Mouse (Mus musculus) embryonic facial prominence, embryonic 13.5 days (tissue): ENCODE results near the gene Myh13. TPM values are rescaled to one million over a fixed set of nuclear protein-coding genes. Genes with fewer than 3 reads are reported as not detected.

ENCODE experiments used
- ATAC-seq: fragments of 200-750 bp; cut with Nextera tagmentation; 2 replicates; pipeline ENCODE4 v1.8.0; 2017; ENCODE audit warnings: low read depth; ENCODE audit not compliant: insufficient number of reproducible peaks, insufficient read depth, low FRiP score, low TSS enrichment
- H3K27ac ChIP-seq: fragments of 300-500 bp; sonication (generic); 2 replicates; pipeline ENCODE4 v1.5.1; 2015; ENCODE audit warnings: moderate library complexity, mild to moderate bottlenecking, inconsistent platforms
- H3K27me3 ChIP-seq: fragments of 300-500 bp; sonication (generic); 2 replicates; pipeline ENCODE4 v1.6.1; 2015; ENCODE audit warnings: mild to moderate bottlenecking, inconsistent platforms
- H3K36me3 ChIP-seq: fragments of 300-500 bp; sonication (generic); 2 replicates; pipeline ENCODE4 v1.6.1; 2015; ENCODE audit warnings: mild to moderate bottlenecking, inconsistent platforms
- H3K4me1 ChIP-seq: fragments of 300-500 bp; sonication (generic); 2 replicates; pipeline ENCODE4 v1.6.1; 2015; ENCODE audit warnings: inconsistent platforms
- H3K4me2 ChIP-seq: fragments of 300-500 bp; sonication (generic); 2 replicates; pipeline ENCODE4 v1.6.1; 2015; ENCODE audit warnings: moderate library complexity, mild to moderate bottlenecking, inconsistent platforms
- H3K4me3 ChIP-seq: fragments of 300-500 bp; sonication (generic); 2 replicates; pipeline ENCODE4 v1.5.1; 2015; ENCODE audit warnings: mild to moderate bottlenecking, inconsistent platforms
- H3K9ac ChIP-seq: fragments of 300-500 bp; sonication (generic); 2 replicates; pipeline ENCODE4 v1.6.1; 2015; ENCODE audit warnings: mild to moderate bottlenecking, inconsistent platforms
- H3K9me3 ChIP-seq: fragments of 300-500 bp; sonication (generic); 2 replicates; pipeline ENCODE4 v1.6.1; 2016; ENCODE audit warnings: inconsistent platforms
- WGBS: fragments of 180-500 bp; shearing (Covaris S2); methylation state at CpG from one replicate; pipeline ENCODE4 v1.1.7; 2015; ENCODE audit warnings: mixed read lengths; 5-methylcytosine and 5-hydroxymethylcytosine counted together
- polyA plus RNA-seq: library from polyadenylated mRNA; unstranded; fragments of >200 nt; fragmentation: Nextera tagmentation; extraction: Ambion mirVana; gene quantifications from 2 replicates; pipeline ENCODE4 v1.2.1, GENCODE M21; 2015

Myh13 gene
- polyA plus RNA-seq, 1 experiment from 2014 or later, result 0.15 TPM

- Histone ChIP-seq H3K27ac (no peak overlapping the region), H3K36me3 (no peaks in the 10 kb centered on the region), H3K4me2 (no peak overlapping the region), H3K4me1 (peaks cover 6% of the 10 kb centered on the region), H3K9me3 (no peaks in the 10 kb centered on the region), H3K9ac (no peak overlapping the region), H3K27me3 (peaks cover 4% of the 10 kb centered on the region; the same call in 1 of the 2 replicates), H3K4me3 (no peak overlapping the region)
- 72% methylated on average over 3 of the region's 3 CpGs for WGBS
- ATAC-seq, result no peak
Measured at GRCm38 (mm10) chr11:67362236-67362635, 40.8 kb downstream of the Myh13 start.

GRCm38 (mm10) chr11:67364551-67364950, 43.1 kb downstream of the Myh13 start:
- H3K27ac ChIP-seq, result no peak overlapping the region
- WGBS, result 89% methylated on average over 12 of the region's 12 CpGs
- H3K4me2 ChIP-seq, result no peak overlapping the region
- H3K4me3 ChIP-seq, result no peak overlapping the region
- H3K4me1 ChIP-seq, result no peaks in the 10 kb centered on the region
- no peaks in the 10 kb centered on the region for H3K9me3 ChIP-seq
- H3K36me3 ChIP-seq, result no peaks in the 10 kb centered on the region
- H3K27me3 ChIP-seq, result peaks cover 4% of the 10 kb centered on the region; the same call in 1 of the 2 replicates
- no peak for ATAC-seq
- H3K9ac ChIP-seq, result no peak overlapping the region

- no peak overlapping the region for H3K4me2 ChIP-seq
- 94% methylated on average over 14 of the region's 14 CpGs for WGBS
- no peak overlapping the region for H3K27ac ChIP-seq
- no peaks in the 10 kb centered on the region for H3K9me3 ChIP-seq
- H3K27me3 ChIP-seq, result peaks cover 4% of the 10 kb centered on the region; the same call in 1 of the 2 replicates
- H3K36me3 ChIP-seq, result no peaks in the 10 kb centered on the region
- no peak overlapping the region for H3K9ac ChIP-seq
- ATAC-seq, result no peak
- no peak overlapping the region for H3K4me3 ChIP-seq
- H3K4me1 ChIP-seq, result no peaks in the 10 kb centered on the region
Measured at GRCm38 (mm10) chr11:67364986-67365721, 43.7 kb downstream of the Myh13 start.

GRCm38 (mm10) chr11:67366936-67367335, 45.5 kb downstream of the Myh13 start:
- H3K9me3 ChIP-seq, result no peaks in the 10 kb centered on the region
- no peaks in the 10 kb centered on the region for H3K4me1 ChIP-seq
- H3K27ac ChIP-seq, result no peak overlapping the region
- H3K9ac ChIP-seq, result no peak overlapping the region
- 71% methylated on average over 9 of the region's 9 CpGs for WGBS
- ATAC-seq, result no peak
- no peak overlapping the region for H3K4me2 ChIP-seq
- peaks cover 4% of the 10 kb centered on the region; the same call in 1 of the 2 replicates for H3K27me3 ChIP-seq
- H3K4me3 ChIP-seq, result no peak overlapping the region
- no peaks in the 10 kb centered on the region for H3K36me3 ChIP-seq

DNA sequence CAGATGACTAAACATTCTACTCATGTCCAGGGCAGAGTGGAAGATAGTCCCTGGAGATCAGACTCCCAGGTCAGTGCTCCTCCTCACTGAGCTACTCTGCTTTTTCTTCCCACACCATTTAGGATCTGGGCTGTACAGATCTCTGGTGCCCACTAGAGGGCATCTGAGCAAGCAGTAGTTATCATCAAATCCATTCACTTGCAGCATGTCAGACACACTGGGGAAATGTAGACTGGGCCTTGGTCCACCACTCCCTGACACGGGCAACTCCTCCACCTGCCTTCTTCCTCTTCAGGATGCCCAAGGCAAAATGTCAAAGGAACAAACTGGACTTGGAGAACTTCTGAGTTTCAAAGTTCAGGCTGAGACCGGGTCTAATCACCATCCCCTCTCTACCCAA, 51.9 kb downstream of the Myh13 start:
- H3K27ac ChIP-seq, result no peak overlapping the region
- H3K4me1 ChIP-seq, result no peaks in the 10 kb centered on the region
- 48% methylated on average over 2 of the region's 2 CpGs for WGBS
- ATAC-seq, result no peak
- no peak overlapping the region for H3K4me3 ChIP-seq
- H3K9me3 ChIP-seq, result no peaks in the 10 kb centered on the region
- H3K36me3 ChIP-seq, result no peaks in the 10 kb centered on the region
- no peak overlapping the region for H3K9ac ChIP-seq
- H3K27me3 ChIP-seq, result peaks cover 3% of the 10 kb centered on the region
- no peak overlapping the region for H3K4me2 ChIP-seq

DNA sequence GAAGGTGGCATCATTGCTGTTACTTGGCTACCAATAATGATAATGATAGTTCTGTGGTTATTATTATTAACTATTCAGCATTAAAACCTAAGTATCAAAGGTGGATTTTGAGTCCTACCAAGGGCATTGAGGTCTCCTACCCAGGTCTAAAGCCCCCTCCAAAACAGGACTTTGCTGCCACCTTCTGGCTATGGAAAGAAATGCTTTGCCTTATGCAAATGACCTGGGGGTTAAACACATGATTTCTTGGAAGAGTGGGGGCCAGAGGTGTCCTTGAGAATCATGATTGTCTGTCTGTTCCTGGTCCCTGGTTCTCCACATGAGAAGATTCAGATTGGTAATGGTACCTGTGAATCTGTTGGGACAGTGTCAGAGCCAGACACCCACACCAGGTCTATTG, 54.9 kb downstream of the Myh13 start:
- Histone ChIP-seq H3K36me3 (no peaks in the 10 kb centered on the region), H3K9ac (no peak overlapping the region), H3K27ac (no peak overlapping the region), H3K4me2 (no peak overlapping the region), H3K4me1 (no peaks in the 10 kb centered on the region), H3K4me3 (no peak overlapping the region), H3K9me3 (no peaks in the 10 kb centered on the region), H3K27me3 (no peaks in the 10 kb centered on the region; the same call in 1 of the 2 replicates)
- ATAC-seq, result no peak

- Histone ChIP-seq H3K27me3 (no peaks in the 10 kb centered on the region; the same call in 1 of the 2 replicates), H3K36me3 (no peaks in the 10 kb centered on the region), H3K27ac (no peak overlapping the region), H3K4me1 (no peaks in the 10 kb centered on the region), H3K4me2 (no peak overlapping the region), H3K4me3 (no peak overlapping the region), H3K9me3 (no peaks in the 10 kb centered on the region), H3K9ac (no peak overlapping the region)
- no peak for ATAC-seq
- WGBS, result 56% methylated on average over 10 of the region's 10 CpGs
Measured at GRCm38 (mm10) chr11:67379703-67380510, 58.4 kb downstream of the Myh13 start.

DNA sequence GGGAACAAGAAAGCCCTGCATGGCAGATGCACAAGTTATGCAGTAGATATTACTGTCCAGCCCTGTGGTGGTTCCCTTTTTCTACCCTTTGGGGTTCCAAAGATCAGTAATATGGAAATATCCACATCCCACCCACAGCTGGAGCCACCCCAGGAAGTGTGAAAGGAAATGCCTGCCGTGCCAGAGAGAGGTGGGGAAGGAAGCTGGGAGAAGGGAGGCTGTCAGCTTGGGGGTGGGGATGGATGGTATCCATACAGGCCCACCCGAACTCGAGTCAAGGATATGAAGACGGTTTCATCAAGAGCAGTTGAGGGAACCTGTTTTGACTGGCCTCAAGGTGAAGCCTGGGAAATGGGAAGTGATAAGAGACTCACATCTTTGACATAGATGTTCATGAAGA, 60.4 kb downstream of the Myh13 start:
- H3K36me3 ChIP-seq, result no peaks in the 10 kb centered on the region
- WGBS, result 70% methylated on average over 4 of the region's 4 CpGs
- no peak overlapping the region for H3K4me3 ChIP-seq
- H3K4me1 ChIP-seq, result no peaks in the 10 kb centered on the region
- H3K27ac ChIP-seq, result no peak overlapping the region
- H3K9ac ChIP-seq, result no peak overlapping the region
- no peaks in the 10 kb centered on the region for H3K9me3 ChIP-seq
- no peak overlapping the region for H3K4me2 ChIP-seq
- no peaks in the 10 kb centered on the region for H3K27me3 ChIP-seq
- ATAC-seq, result no peak

- H3K4me2 ChIP-seq, result no peak overlapping the region
- H3K9ac ChIP-seq, result no peak overlapping the region
- 81% methylated on average over 7 of the region's 7 CpGs for WGBS
- no peaks in the 10 kb centered on the region for H3K4me1 ChIP-seq
- no peak for ATAC-seq
- no peaks in the 10 kb centered on the region for H3K9me3 ChIP-seq
- no peak overlapping the region for H3K27ac ChIP-seq
- no peak overlapping the region for H3K4me3 ChIP-seq
- no peaks in the 10 kb centered on the region for H3K36me3 ChIP-seq
- H3K27me3 ChIP-seq, result no peaks in the 10 kb centered on the region
Measured at GRCm38 (mm10) chr11:67384653-67385052, 63.2 kb downstream of the Myh13 start.

DNA sequence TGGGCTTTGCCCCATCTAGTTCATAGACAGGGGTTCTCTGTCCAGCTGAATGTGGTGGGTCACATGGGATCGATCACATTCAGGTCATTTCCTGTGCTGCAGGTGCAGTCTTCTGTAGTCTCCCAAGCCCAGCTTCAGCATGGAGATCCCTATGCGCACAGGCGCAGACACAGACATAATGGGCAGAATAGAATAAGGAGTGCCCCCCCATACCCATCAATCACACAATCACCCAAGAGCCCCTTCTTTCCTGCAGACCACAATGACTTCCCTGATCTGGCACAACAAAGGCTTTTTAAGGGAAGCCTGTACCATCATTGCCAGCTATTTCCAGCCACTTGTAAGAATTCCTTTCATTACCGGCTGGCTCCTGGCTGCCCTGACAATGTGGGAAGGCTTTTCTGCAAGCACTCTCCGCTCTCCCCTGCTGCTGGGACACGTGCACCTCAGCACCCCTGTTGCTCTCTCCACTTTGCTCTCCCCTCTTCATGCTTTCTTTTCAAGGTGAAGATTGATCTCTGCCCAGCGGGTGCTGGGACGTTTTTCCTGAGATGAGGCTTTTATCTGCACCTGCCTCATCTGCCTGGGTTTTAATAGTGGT, 65.5 kb downstream of the Myh13 start:
- H3K9ac ChIP-seq, result no peak overlapping the region

DNA sequence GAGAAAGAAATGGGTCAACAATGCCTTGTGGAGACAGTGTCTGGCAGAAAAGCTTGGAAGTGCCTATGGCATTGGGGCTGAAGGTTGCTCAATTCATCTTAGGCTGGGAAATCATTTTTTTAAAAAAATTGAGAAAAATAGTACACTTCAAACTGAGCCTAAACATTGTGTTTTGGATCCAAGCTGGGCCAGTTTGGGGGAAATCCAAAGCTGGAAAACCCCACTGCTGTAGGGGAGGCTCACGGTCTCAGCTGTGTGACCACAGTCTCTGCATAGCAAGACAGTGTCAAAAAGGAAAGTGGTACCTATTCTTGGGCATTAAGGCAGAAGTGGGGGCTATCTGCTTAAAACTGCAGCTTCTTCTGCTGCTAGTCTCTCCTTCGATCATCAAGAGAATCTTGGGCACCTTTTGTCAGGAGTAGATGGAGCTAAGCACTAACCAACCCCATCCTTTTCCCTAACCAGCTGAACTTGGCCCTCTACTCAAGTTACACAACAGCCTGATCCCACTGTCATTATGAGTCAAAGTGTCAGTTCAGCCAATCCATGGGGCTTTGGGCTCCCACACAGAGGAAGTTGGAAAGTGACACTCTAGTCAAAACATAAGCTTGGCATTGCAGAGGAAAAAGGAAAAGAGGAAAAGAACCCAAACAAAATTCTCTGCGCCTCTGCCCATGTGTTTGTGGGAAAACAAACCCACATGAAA, 69.4 kb downstream of the Myh13 start:
- 68% methylated on average over 3 of the region's 3 CpGs for WGBS
- Histone ChIP-seq H3K4me1 (no peaks in the 10 kb centered on the region), H3K4me3 (no peak overlapping the region), H3K9me3 (no peaks in the 10 kb centered on the region), H3K9ac (no peak overlapping the region), H3K27me3 (no peaks in the 10 kb centered on the region), H3K36me3 (no peaks in the 10 kb centered on the region), H3K4me2 (no peak overlapping the region), H3K27ac (no peak overlapping the region)
- ATAC-seq, result no peak

More for the DNA sequence above, 65.5 kb downstream of the Myh13 start:
- Histone ChIP-seq H3K27ac (no peak overlapping the region), H3K27me3 (no peaks in the 10 kb centered on the region), H3K4me3 (no peak overlapping the region), H3K4me2 (no peak overlapping the region), H3K36me3 (no peaks in the 10 kb centered on the region), H3K9me3 (no peaks in the 10 kb centered on the region), H3K4me1 (no peaks in the 10 kb centered on the region)
- 49% methylated on average over 8 of the region's 8 CpGs for WGBS
- no peak for ATAC-seq
